Mouse (Mus musculus) G1E (cell line): ENCODE results near the gene Ubtd1.

Experiments
- CTCF ChIP-seq: IDR thresholded peaks from 2 replicates; pipeline ENCODE4 v1.5.1; 2012; ENCODE audit warnings: low read depth, low read length, inconsistent platforms, mixed read lengths
- GATA1 ChIP-seq: IDR thresholded peaks from 2 replicates; pipeline ENCODE4 v1.6.1; 2012; ENCODE audit warnings: borderline replicate concordance, low read length, inconsistent platforms, mixed read lengths
- GATA2 ChIP-seq: IDR thresholded peaks from 2 replicates; pipeline ENCODE4 v1.6.1; 2012; ENCODE audit warnings: low read depth, low read length, inconsistent platforms, borderline replicate concordance
- POLR2AphosphoS5 ChIP-seq: IDR thresholded peaks from 2 replicates; pipeline ENCODE4 v1.6.1; 2012; ENCODE audit warnings: low read depth, low read length, inconsistent platforms; ENCODE audit not compliant: insufficient replicate concordance

GRCm38 (mm10) chr19:42035456-42036248, 54.1 kb downstream of the Ubtd1 start, which contains the start of gene Ankrd2:
- TF ChIP-seq CTCF (peak; percentile 67), GATA1 (no peak), POLR2AphosphoS5 (no peak), GATA2 (no peak)
